Mouse (Mus musculus) myocyte (in vitro differentiated cells): ENCODE results near the gene Wdr77. TPM values are rescaled to one million over a fixed set of nuclear protein-coding genes. Genes with fewer than 3 reads are reported as not detected.
"Not testable (repeated sequence)": the region's sequence is repeated elsewhere in the genome, so short reads cannot be mapped to it uniquely, and the experiment has no call there.

Experiments
- H3K27me3 ChIP-seq: one replicate; pipeline ENCODE4 v1.6.1; 2011; ENCODE audit not compliant: control insufficient read depth, insufficient read depth, insufficient read length
- H3K36me3 ChIP-seq: one replicate; pipeline ENCODE4 v1.6.1; 2011; ENCODE audit not compliant: control insufficient read depth, insufficient read depth
- H3K4me2 ChIP-seq: one replicate; pipeline ENCODE4 v1.6.1; 2011; ENCODE audit warnings: low read depth, control low read depth
- H3K4me3 ChIP-seq: one replicate; pipeline ENCODE4 v1.5.1; 2011; ENCODE audit warnings: mild to moderate bottlenecking, control low read depth, moderate library complexity
- H3K79me2 ChIP-seq: one replicate; pipeline ENCODE4 v1.6.1; 2011; ENCODE audit not compliant: control insufficient read depth, insufficient read depth
- H3ac ChIP-seq: one replicate; pipeline ENCODE4 v1.6.1; 2011; ENCODE audit not compliant: control insufficient read depth, insufficient read length
- CEBPB ChIP-seq: IDR thresholded peaks from 2 replicates; pipeline ENCODE4 v1.6.1; 2011; ENCODE audit warnings: mild to moderate bottlenecking, moderate library complexity; ENCODE audit not compliant: poor library complexity, insufficient read depth, severe bottlenecking
- E2F4 ChIP-seq: IDR thresholded peaks from one replicate; pipeline ENCODE4 v1.6.1; 2011; ENCODE audit warnings: mild to moderate bottlenecking, control low read depth, moderate library complexity; ENCODE audit not compliant: insufficient read depth
- MAX ChIP-seq: IDR thresholded peaks from one replicate; pipeline ENCODE4 v1.6.1; 2011; ENCODE audit warnings: low read depth, mild to moderate bottlenecking, control low read depth
- MYOD1 ChIP-seq, 3 experiments: IDR thresholded peaks; one replicate each; pipeline ENCODE4 v1.6.1; 2011; ENCODE audit warnings: control low read depth in 2 of 3, low read depth in 2 of 3, mild to moderate bottlenecking in 2 of 3, moderate library complexity in 1 of 3; ENCODE audit not compliant: insufficient read length in 2 of 3, control insufficient read depth in 1 of 3
- MYOG ChIP-seq, 3 experiments: IDR thresholded peaks; one replicate each; pipeline ENCODE4 v1.6.1; 2011; ENCODE audit warnings: control low read depth in 2 of 3, low read depth in 2 of 3, mild to moderate bottlenecking in 2 of 3; ENCODE audit not compliant: insufficient read length in 2 of 3, control insufficient read depth in 1 of 3, insufficient read depth in 1 of 3
- POLR2A ChIP-seq: IDR thresholded peaks from one replicate; pipeline ENCODE4 v1.6.1; 2011; ENCODE audit warnings: low read depth, mild to moderate bottlenecking, control low read depth, moderate library complexity; ENCODE audit not compliant: insufficient read length
- POLR2AphosphoS2 ChIP-seq: IDR thresholded peaks from one replicate; pipeline ENCODE4 v1.6.1; 2011; ENCODE audit warnings: low read depth, control low read depth; ENCODE audit not compliant: insufficient read length
- REST ChIP-seq: IDR thresholded peaks from one replicate; pipeline ENCODE4 v1.6.1; 2011; ENCODE audit warnings: mild to moderate bottlenecking, control low read depth, moderate library complexity; ENCODE audit not compliant: insufficient read depth, insufficient read length
- SRF ChIP-seq: IDR thresholded peaks from one replicate; pipeline ENCODE4 v1.6.1; 2011; ENCODE audit warnings: low read depth; ENCODE audit not compliant: control insufficient read depth, insufficient read length
- TCF12 ChIP-seq: IDR thresholded peaks from one replicate; pipeline ENCODE4 v1.6.1; 2011; ENCODE audit warnings: mild to moderate bottlenecking, control low read depth; ENCODE audit not compliant: poor library complexity, insufficient read depth, severe bottlenecking
- TCF3 ChIP-seq: IDR thresholded peaks from one replicate; pipeline ENCODE4 v1.6.1; 2011; ENCODE audit warnings: low read depth, control low read depth; ENCODE audit not compliant: insufficient read length
- USF1 ChIP-seq: IDR thresholded peaks from one replicate; pipeline ENCODE4 v1.6.1; 2011; ENCODE audit warnings: low read depth, mild to moderate bottlenecking, control low read depth, moderate library complexity
- polyA plus RNA-seq: library from polyadenylated mRNA; unstranded; fragments of >200 nt; fragmentation: generic; extraction: Trizol; gene quantifications from one replicate; pipeline ENCODE4 v1.2.1, GENCODE M21; 2012; ENCODE audit warnings: missing spikeins

The Wdr77 gene
- polyA plus RNA-seq, 1 experiment, result 48.8 TPM

- TF ChIP-seq MYOD1 (IDR thresholded peaks at IDR 0.05; ENCODE audit: control insufficient read depth in 1 of 3, insufficient read length in 2 of 3, low read depth in 2 of 3) (no peak), POLR2A (no peak), CEBPB (no peak), TCF12 (no peak), E2F4 (no peak), POLR2AphosphoS2 (no peak), MYOG (IDR thresholded peaks at IDR 0.05; ENCODE audit: control insufficient read depth in 1 of 3, insufficient read depth in 1 of 3, insufficient read length in 2 of 3, low read depth in 2 of 3) (no peak), SRF (no peak), USF1 (no peak), MAX (no peak), REST (no peak), TCF3 (no peak)
- no peak overlapping the region for H3K4me2 ChIP-seq
- no peak overlapping the region for H3K4me3 ChIP-seq
- no peaks in the 10 kb centered on the region for H3K79me2 ChIP-seq
- no peaks in the 10 kb centered on the region for H3K36me3 ChIP-seq
- H3K27me3 ChIP-seq, result no peaks in the 10 kb centered on the region
- no peak overlapping the region for H3ac ChIP-seq
Observed at GRCm38 (mm10) chr3:105991653-105992283, 32.6 kb downstream of the Wdr77 start.

GRCm38 (mm10) chr3:105994730-105995129 is 35.6 kb downstream of the Wdr77 start:
- Histone ChIP-seq H3K36me3 (no peaks in the 10 kb centered on the region), H3K4me3 (no peak overlapping the region), H3ac (no peak overlapping the region), H3K4me2 (no peak overlapping the region), H3K27me3 (no peaks in the 10 kb centered on the region), H3K79me2 (no peaks in the 10 kb centered on the region)
- TF ChIP-seq POLR2A (no peak), E2F4 (no peak), TCF12 (no peak), REST (no peak)

- no peaks in the 10 kb centered on the region for H3K27me3 ChIP-seq
- H3K4me3 ChIP-seq, result no peak overlapping the region
- TF ChIP-seq USF1 (no peak), CEBPB (no peak), TCF12 (no peak), REST (no peak)
- H3K36me3 ChIP-seq, result no peaks in the 10 kb centered on the region
- H3K4me2 ChIP-seq, result no peak overlapping the region
- no peaks in the 10 kb centered on the region for H3K79me2 ChIP-seq
- H3ac ChIP-seq, result no peak overlapping the region
Observed at GRCm38 (mm10) chr3:106000707-106001375, 41.7 kb downstream of the Wdr77 start.

- no peak overlapping the region for H3ac ChIP-seq
- H3K4me2 ChIP-seq, result no peak overlapping the region
- TF ChIP-seq MAX, result no peak
- TF ChIP-seq USF1, result no peak
- TF ChIP-seq E2F4, result no peak
- TF ChIP-seq REST, result no peak
- TF ChIP-seq MYOD1 (IDR thresholded peaks at IDR 0.05; ENCODE audit: control insufficient read depth in 1 of 3, insufficient read length in 2 of 3, low read depth in 2 of 3), result no peak
- no peak for TF ChIP-seq POLR2AphosphoS2
- TF ChIP-seq TCF3, result no peak
- no peaks in the 10 kb centered on the region for H3K27me3 ChIP-seq
- no peak overlapping the region for H3K4me3 ChIP-seq
- no peaks in the 10 kb centered on the region for H3K36me3 ChIP-seq
- no peaks in the 10 kb centered on the region for H3K79me2 ChIP-seq
Observed at GRCm38 (mm10) chr3:106001416-106002370, 42.5 kb downstream of the Wdr77 start.

- not testable (repeated sequence) for H3K27me3 ChIP-seq, H3K79me2 ChIP-seq, H3K4me3 ChIP-seq, H3K36me3 ChIP-seq, H3ac ChIP-seq, H3K4me2 ChIP-seq
Observed at GRCm38 (mm10) chr3:106003360-106003759, 44.2 kb downstream of the Wdr77 start.
